Mouse (Mus musculus) macrophage (primary cell): Measurements from ENCODE around the gene Frs2. TPM values are rescaled to one million over a fixed set of nuclear protein-coding genes. Genes with fewer than 3 reads are reported as not detected.

Experiments
- H3K27ac ChIP-seq: fragments of 350-480 bp; formaldehyde crosslinking; 2 replicates; pipeline ENCODE4 v1.9.0; 2021
- H3K36me3 ChIP-seq: fragments of 350-480 bp; formaldehyde crosslinking; 2 replicates; pipeline ENCODE4 v1.9.0; 2021; ENCODE audit errors: inconsistent target
- H3K4me3 ChIP-seq: fragments of 350-480 bp; formaldehyde crosslinking; 2 replicates; pipeline ENCODE4 v1.9.0; 2021; ENCODE audit errors: inconsistent target
- H3K79me2 ChIP-seq: fragments of 350-480 bp; formaldehyde crosslinking; 2 replicates; pipeline ENCODE4 v1.9.0; 2021; ENCODE audit errors: inconsistent target
- WGBS: methylation state at CpG from one replicate; pipeline ENCODE4 v1.1.7; 2026; ENCODE audit warnings: inconsistent platforms; ENCODE audit not compliant: missing documents; 5-methylcytosine and 5-hydroxymethylcytosine counted together
- polyA plus RNA-seq: library from polyadenylated mRNA; stranded (reverse); fragments of 250-400 nt; gene quantifications from 3 replicates; pipeline ENCODE4 v1.2.4, GENCODE M21; 2018; ENCODE audit warnings: inconsistent platforms
- total RNA-seq, 78 experiments: library from RNA; depleted of rRNA; stranded (reverse); fragments of 250-400 nt; gene quantifications; 1 replicate in 9 of 78; 2 replicates in 24 of 78; 3 replicates in 43 of 78; 4 replicates in 2 of 78; pipeline ENCODE4 v1.2.4; 2018; ENCODE audit warnings: inconsistent platforms in 56 of 78

Frs2 gene
- 100 to 1,000 TPM in 7 of 26 experiments, 10 to 100 TPM in 19; 56.1 to 162 (median 80.2) TPM for total RNA-seq (2018; cell fraction: chromatin; rRNA removed)
- total RNA-seq (2018; cell fraction: cytosol; rRNA removed), result 10 to 100 TPM; 17.8 to 38.0 (median 21.4) TPM
- total RNA-seq (2018; cell fraction: nucleus; rRNA removed), result 100 to 1,000 TPM in 3 of 26 experiments, 10 to 100 TPM in 23; 45.5 to 135 (median 59.9) TPM
- 10.7 to 14.5 TPM (median 13.7 TPM) in 3 replicates for polyA plus RNA-seq

- H3K27ac ChIP-seq, result peak within 1 kb of the TSS; percentile 48
- H3K4me3 ChIP-seq, result peak within 1 kb of the TSS; percentile 92
- H3K36me3 ChIP-seq, result no peaks in the 10 kb centered on the region
- peaks cover 45% of the 10 kb centered on the region for H3K79me2 ChIP-seq
- WGBS, result under 1% methylated on average over 57 of the region's 57 CpGs
Measured at GRCm38 (mm10) chr10:117148361-117149003, at the start of gene Frs2. TSS of gene Frs2 (minus strand) at chr10:117148534.

- 87% methylated on average over 3 of the region's 3 CpGs for WGBS
- H3K27ac ChIP-seq, result no peak overlapping the region
- no peaks in the 10 kb centered on the region for H3K36me3 ChIP-seq
Measured at GRCm38 (mm10) chr10:117196696-117197095, 48.4 kb upstream of the Frs2 start.

GRCm38 (mm10) chr10:117195748-117196147 is 47.4 kb upstream of the Frs2 start:
- Histone ChIP-seq H3K27ac (no peak overlapping the region), H3K36me3 (no peaks in the 10 kb centered on the region)
- 96% methylated on average over 4 of the region's 4 CpGs for WGBS

More at GRCm38 (mm10) chr10:117196696-117197095, 48.4 kb upstream of the Frs2 start:
- Histone ChIP-seq H3K79me2 (no peaks in the 10 kb centered on the region), H3K4me3 (no peak overlapping the region)

GRCm38 (mm10) chr10:117195005-117195404 is 46.7 kb upstream of the Frs2 start:
- no peaks in the 10 kb centered on the region for H3K36me3 ChIP-seq
- no peak overlapping the region for H3K4me3 ChIP-seq
- WGBS, result 95% methylated on average over 12 of the region's 12 CpGs
- no peak overlapping the region for H3K27ac ChIP-seq
- no peaks in the 10 kb centered on the region for H3K79me2 ChIP-seq

More at GRCm38 (mm10) chr10:117195748-117196147, 47.4 kb upstream of the Frs2 start:
- Histone ChIP-seq H3K4me3 (no peak overlapping the region), H3K79me2 (no peaks in the 10 kb centered on the region)

GRCm38 (mm10) chr10:117193364-117193763 is 45.0 kb upstream of the Frs2 start:
- WGBS, result 95% methylated on average over 5 of the region's 5 CpGs
- Histone ChIP-seq H3K79me2 (no peaks in the 10 kb centered on the region), H3K4me3 (no peak overlapping the region), H3K27ac (no peak overlapping the region), H3K36me3 (no peaks in the 10 kb centered on the region)

GRCm38 (mm10) chr10:117185399-117186089 is 37.2 kb upstream of the Frs2 start:
- no peak overlapping the region for H3K4me3 ChIP-seq
- H3K36me3 ChIP-seq, result no peaks in the 10 kb centered on the region
- no peak overlapping the region for H3K27ac ChIP-seq
- WGBS, result 86% methylated on average over 9 of the region's 9 CpGs
- H3K79me2 ChIP-seq, result no peaks in the 10 kb centered on the region

DNA sequence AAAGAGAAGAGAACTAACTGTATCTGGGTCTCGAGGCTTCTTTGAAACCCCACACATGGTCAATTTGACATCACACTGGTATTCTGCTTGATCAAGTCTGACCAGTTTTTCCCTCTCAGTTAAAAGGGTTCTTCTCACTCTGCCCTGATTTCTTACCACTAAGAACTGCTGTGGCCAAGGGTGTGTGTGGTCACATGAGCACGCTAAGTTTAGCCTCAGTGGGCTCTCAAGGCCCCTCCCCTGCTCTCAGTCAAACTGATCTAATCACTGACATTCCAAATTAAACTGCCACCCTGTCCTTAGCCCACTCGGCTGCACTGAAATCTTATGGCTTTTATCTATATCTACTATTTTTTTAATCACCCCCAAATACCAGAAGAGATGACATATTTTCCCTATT is 32.8 kb upstream of the Frs2 start:
- no peaks in the 10 kb centered on the region for H3K36me3 ChIP-seq
- no peak overlapping the region for H3K27ac ChIP-seq
- H3K79me2 ChIP-seq, result no peaks in the 10 kb centered on the region
- no peak overlapping the region for H3K4me3 ChIP-seq
- WGBS, result 65% methylated on average over 3 of the region's 3 CpGs

DNA sequence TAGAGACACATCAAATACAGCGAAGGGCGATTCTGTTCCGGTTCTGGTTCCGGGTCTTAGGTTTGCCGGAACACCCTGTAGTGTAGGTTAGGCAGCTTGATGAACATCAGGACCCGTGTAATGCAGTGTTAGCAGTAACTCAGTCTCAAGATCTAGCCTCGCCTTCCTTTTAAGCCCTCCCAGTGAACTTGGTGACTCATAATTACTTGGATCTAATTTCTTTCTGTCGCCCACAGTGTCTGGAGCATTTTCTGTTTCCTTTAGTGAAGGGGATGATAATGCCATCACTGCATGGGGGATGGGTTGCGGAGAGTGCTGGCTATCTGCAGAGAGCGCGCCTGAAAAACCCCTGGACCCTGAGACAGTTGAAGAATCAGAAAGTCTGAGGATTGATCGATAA is 26.3 kb upstream of the Frs2 start:
- Histone ChIP-seq H3K27ac (no peak overlapping the region), H3K79me2 (no peaks in the 10 kb centered on the region)
- 94% methylated on average over 12 of the region's 12 CpGs for WGBS

GRCm38 (mm10) chr10:117173566-117174438 is 25.5 kb upstream of the Frs2 start:
- no peak overlapping the region for H3K27ac ChIP-seq
- no peaks in the 10 kb centered on the region for H3K79me2 ChIP-seq
- H3K36me3 ChIP-seq, result no peaks in the 10 kb centered on the region
- 75% methylated on average over 12 of the region's 13 CpGs for WGBS
- H3K4me3 ChIP-seq, result no peak overlapping the region

More for the DNA sequence above, 26.3 kb upstream of the Frs2 start:
- Histone ChIP-seq H3K36me3 (no peaks in the 10 kb centered on the region), H3K4me3 (no peak overlapping the region)

DNA sequence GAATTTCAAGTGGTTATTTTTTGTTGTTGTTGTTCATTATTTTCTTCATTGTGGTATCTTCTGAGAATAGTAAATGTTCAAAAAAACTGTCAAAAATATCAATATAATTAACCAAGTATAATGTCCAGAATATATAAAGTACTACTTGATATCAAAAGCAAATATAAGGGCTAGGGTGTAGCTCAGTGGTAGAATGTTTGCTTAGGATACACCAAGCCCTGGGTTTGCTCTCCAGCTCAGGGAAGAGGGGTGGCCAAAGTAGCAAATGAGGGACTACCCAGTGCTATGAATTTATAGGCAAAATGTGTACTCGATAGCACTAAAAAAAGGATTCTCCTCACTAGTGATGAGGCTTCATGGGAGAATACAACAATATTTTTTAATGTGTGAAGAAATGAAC is 24.8 kb upstream of the Frs2 start:
- WGBS, result 93% methylated on average over 1 of the region's 1 CpGs
- no peak overlapping the region for H3K4me3 ChIP-seq
- no peak overlapping the region for H3K27ac ChIP-seq
- H3K79me2 ChIP-seq, result no peaks in the 10 kb centered on the region
- H3K36me3 ChIP-seq, result no peaks in the 10 kb centered on the region

- H3K36me3 ChIP-seq, result no peaks in the 10 kb centered on the region
- no peak overlapping the region for H3K27ac ChIP-seq
- no peaks in the 10 kb centered on the region for H3K79me2 ChIP-seq
- 97% methylated on average over 3 of the region's 3 CpGs for WGBS
- no peak overlapping the region for H3K4me3 ChIP-seq
Measured at GRCm38 (mm10) chr10:117172069-117172468, 23.7 kb upstream of the Frs2 start.

- Histone ChIP-seq H3K27ac (no peak overlapping the region), H3K79me2 (no peaks in the 10 kb centered on the region), H3K36me3 (no peaks in the 10 kb centered on the region), H3K4me3 (no peak overlapping the region)
- WGBS, result 91% methylated on average over 11 of the region's 11 CpGs
Measured at GRCm38 (mm10) chr10:117166785-117167425, 18.6 kb upstream of the Frs2 start.

DNA sequence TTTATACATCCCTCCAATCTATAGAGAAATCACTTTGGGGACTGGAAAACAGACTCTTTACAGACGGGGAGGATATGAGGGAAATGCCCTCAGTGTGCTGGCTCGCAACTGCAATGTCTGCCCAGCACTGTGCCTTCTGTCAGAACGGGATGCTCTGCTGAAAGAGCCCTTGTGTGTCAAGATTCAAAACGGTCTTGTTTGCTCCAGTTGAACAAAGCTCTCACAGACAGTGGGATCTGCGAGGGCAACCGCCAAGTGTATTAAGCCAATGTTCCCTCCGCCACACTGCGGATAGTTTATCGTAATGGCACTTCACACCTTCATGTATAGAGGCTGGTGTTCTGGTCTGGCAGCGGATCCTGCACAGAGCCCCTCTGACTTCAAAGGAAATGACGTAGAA is 14.3 kb upstream of the Frs2 start:
- Histone ChIP-seq H3K36me3 (no peaks in the 10 kb centered on the region), H3K4me3 (no peak overlapping the region), H3K27ac (no peak overlapping the region), H3K79me2 (no peaks in the 10 kb centered on the region)
- 76% methylated on average over 11 of the region's 11 CpGs for WGBS

DNA sequence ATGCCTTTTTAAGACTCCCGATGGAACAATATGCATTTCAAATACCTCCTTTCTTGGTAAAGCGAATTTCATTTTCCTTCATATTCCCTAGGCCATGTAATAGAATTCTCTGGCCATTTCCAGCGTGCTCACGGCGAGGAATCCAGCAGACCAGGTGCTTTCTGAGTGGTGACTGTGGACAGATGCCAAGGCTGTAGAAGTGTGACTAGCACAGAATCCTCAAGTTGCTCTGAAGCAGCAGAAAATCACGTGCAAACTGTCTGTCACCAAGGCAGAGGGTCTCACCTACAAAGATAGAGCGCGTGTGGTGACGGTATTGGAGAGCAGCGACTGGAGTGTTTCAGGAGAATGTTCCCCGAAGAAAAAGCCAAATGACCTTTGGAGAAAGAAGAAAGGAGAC is 11.8 kb upstream of the Frs2 start:
- Histone ChIP-seq H3K79me2 (no peaks in the 10 kb centered on the region), H3K4me3 (no peak overlapping the region), H3K36me3 (no peaks in the 10 kb centered on the region), H3K27ac (no peak overlapping the region)
- WGBS, result 92% methylated on average over 11 of the region's 11 CpGs
